In the genomic region with DNA sequence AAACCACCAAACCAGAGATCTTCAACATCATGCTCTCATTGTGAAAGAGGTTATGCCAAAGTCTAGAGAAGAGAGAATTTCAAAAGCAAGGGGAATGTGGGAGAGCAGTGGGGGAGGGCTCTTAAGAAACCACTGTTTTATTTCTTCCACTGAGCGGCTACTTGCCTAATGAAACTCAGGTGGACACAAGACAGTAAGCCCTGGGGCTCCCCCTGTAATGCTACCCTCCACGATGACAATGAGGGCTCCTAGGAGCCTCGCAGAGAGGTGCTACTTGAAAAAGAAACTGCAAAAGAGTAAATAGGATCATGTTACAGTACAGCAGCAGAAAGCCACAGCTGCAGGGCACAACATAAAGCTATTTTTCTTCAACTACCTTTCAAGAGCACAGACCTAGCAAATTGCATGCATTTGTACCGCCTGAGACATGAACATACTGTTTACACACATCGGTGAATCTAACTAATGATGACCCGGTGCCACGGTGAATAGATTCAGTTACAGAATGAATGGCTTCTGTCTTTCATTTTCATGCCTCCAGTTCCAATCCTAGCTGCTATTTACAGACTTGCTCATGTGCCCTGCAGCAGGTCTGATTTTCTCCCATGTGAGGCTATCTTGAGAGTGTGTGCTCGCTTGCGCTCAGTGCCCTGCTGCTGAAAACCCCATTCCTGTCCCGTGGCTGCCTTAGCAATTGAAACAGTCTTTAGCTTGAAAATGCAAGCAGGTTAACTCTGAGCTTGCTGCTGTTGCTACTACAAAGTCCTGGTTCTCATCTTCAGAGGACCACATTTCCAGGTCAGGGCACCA, we compare ENCODE assay signal across 8 mouse cellular contexts. TPM values are rescaled to one million over a fixed set of nuclear protein-coding genes. Genes with fewer than 3 reads are reported as not detected.
DNase-seq lines count a peak whose midpoint lies in the region; ATAC-seq lines count a peak whose summit lies in the region.

No protein-coding gene starts in this region.

- H3K36me3 ChIP-seq in intestine, embryonic 16.5 days (ENCODE audit: control insufficient read depth, insufficient read depth, low read length): no peaks in the 10 kb centered on the region
- H3K36me3 ChIP-seq in midbrain, embryonic 16.5 days (ENCODE audit: control insufficient read depth, insufficient read depth, low read length): no peaks in the 10 kb centered on the region

- H3K9ac ChIP-seq in intestine, embryonic 16.5 days (ENCODE audit: low read depth, low read length): peak overlapping the region; percentile 11; the same call in 1 of the 2 replicates
- peak overlapping the region; percentile 51 for H3K9ac ChIP-seq in midbrain, embryonic 16.5 days (ENCODE audit: low read depth, low read length)

- H3K4me1 ChIP-seq in intestine, embryonic 16.5 days (ENCODE audit: control insufficient read depth, insufficient read depth, low read length): peaks cover 6% of the 10 kb centered on the region; the same call in 1 of the 2 replicates
- H3K4me1 ChIP-seq in midbrain, embryonic 16.5 days (ENCODE audit: control insufficient read depth, insufficient read depth, low read length): peaks cover 18% of the 10 kb centered on the region

- peak; percentile 93 for DNase-seq in heart, adult 11 months
- DNase-seq in heart, postnatal 25 days (ENCODE audit: low spot score): no peak
- peak; percentile 70 for DNase-seq in forelimb bud, embryonic 11.5 days (ENCODE audit: low read depth, low spot score)
- DNase-seq in gastrocnemius, adult 8-10 months (ENCODE audit: low spot score in 2 of 2): no peak
- DNase-seq in gastrocnemius, postnatal 25 days: no peak
- no peak for DNase-seq in adipocyte (ENCODE audit: low spot score)

- 0 out of 2 replicates have a peak, but pooled peaks cover 6% of the 10 kb centered on the region for H3K27me3 ChIP-seq in intestine, embryonic 16.5 days (replicated peaks; ENCODE audit: control insufficient read depth, insufficient read depth, low read length)
- H3K27me3 ChIP-seq in midbrain, embryonic 16.5 days (ENCODE audit: control insufficient read depth, insufficient read depth, low read depth, low read length): peaks cover 3% of the 10 kb centered on the region; the same call in 1 of the 2 replicates

- 9% methylated on average over 10 of the region's 10 CpGs for WGBS in intestine, embryonic 16.5 days
- 8% methylated on average over 10 of the region's 10 CpGs for WGBS in midbrain, embryonic 16.5 days

- H3K27ac ChIP-seq in intestine, embryonic 16.5 days (ENCODE audit: low read length): no peak overlapping the region
- no peak overlapping the region for H3K27ac ChIP-seq in midbrain, embryonic 16.5 days (ENCODE audit: low read length)

- ATAC-seq in intestine, embryonic 16.5 days: no peak
- ATAC-seq in midbrain, embryonic 16.5 days: peak; percentile 49

- H3K4me3 ChIP-seq in intestine, embryonic 16.5 days (ENCODE audit: low read length): peak overlapping the region; percentile 47
- H3K4me3 ChIP-seq in midbrain, embryonic 16.5 days (ENCODE audit: low read depth, low read length): peak overlapping the region; percentile 50

- intact Hi-C loops in heart, postnatal 25 days (cut with DNase I): loop anchor here (2.0 to 5.0 kb wide), 3 partner anchors 17 to 70 kb away; no protein-coding TSS in a partner anchor

- no peaks in the 10 kb centered on the region for H3K9me3 ChIP-seq in intestine, embryonic 16.5 days (ENCODE audit: control insufficient read depth, low read length)
- peaks cover 4% of the 10 kb centered on the region; the same call in 1 of the 2 replicates for H3K9me3 ChIP-seq in midbrain, embryonic 16.5 days (replicated peaks; ENCODE audit: control insufficient read depth, low read length, poor library complexity, severe bottlenecking)

- H3K4me2 ChIP-seq in intestine, embryonic 16.5 days (ENCODE audit: low read depth, low read length): peak overlapping the region; percentile 88
- peak overlapping the region; percentile 98 for H3K4me2 ChIP-seq in midbrain, embryonic 16.5 days (ENCODE audit: low read length)

RNA-seq across cellular contexts. Expression of gene Hmcn1, which starts 1.3 kb away (rescaled TPM):
- 10 to 100 TPM; 15.8 to 16.9 TPM for total RNA-seq in heart, postnatal 25 days (2021)
- 3.3 and 3.5 TPM in 2 replicates for polyA plus RNA-seq in intestine, embryonic 16.5 days (2015; fragmentation: Nextera tagmentation; extraction: Ambion mirVana)
- polyA plus RNA-seq in midbrain, embryonic 16.5 days (2015; fragmentation: Nextera tagmentation; extraction: Ambion mirVana): 1.2 and 2.0 TPM in 2 replicates
- total RNA-seq in gastrocnemius, adult 8-10 months (2022): 1 to 10 TPM; 6.5 to 8.5 (median 6.9) TPM
- total RNA-seq in gastrocnemius, postnatal 25 days (2021): 1 to 10 TPM; 7.9 to 8.6 TPM

Comparison
In these comparisons a context has a peak if more than half of its experiments do, and no peak if none do; other contexts are left out.
1. DNase-seq: peak in heart, adult 11 months (single experiment) and forelimb bud, embryonic 11.5 days (single experiment); none in heart, postnatal 25 days (single experiment), gastrocnemius, adult 8-10 months (0 of 2), gastrocnemius, postnatal 25 days (single experiment) and adipocyte (single experiment).